Mouse (Mus musculus): ENCODE data around the gene Cdh23. TPM values are rescaled to one million over a fixed set of nuclear protein-coding genes. Genes with fewer than 3 reads are reported as not detected.

Cdh23 gene
- total and polyA plus RNA-seq, 2 experiments from 2014 or later = 0.23 TPM

GRCm38 (mm10) chr10:60418137-60418536, 278.2 kb downstream of the Cdh23 start:
- no peak for ATAC-seq (ENCODE audit: insufficient read depth, low read depth)
- Histone ChIP-seq H3K9me3 (replicated peaks; ENCODE audit: control insufficient read depth, low read length) (no peaks in the 10 kb centered on the region), H3K9ac (replicated peaks; ENCODE audit: low read depth, low read length) (no peak overlapping the region), H3K4me2 (ENCODE audit: low read depth, low read length) (no peak overlapping the region), H3K36me3 (replicated peaks; ENCODE audit: control insufficient read depth, insufficient read depth, low read length) (no peaks in the 10 kb centered on the region), H3K4me1 (ENCODE audit: control insufficient read depth, insufficient read depth) (no peaks in the 10 kb centered on the region), H3K27me3 (ENCODE audit: control insufficient read depth, insufficient read depth, low read length) (0 out of 2 replicates have a peak, but pooled peaks cover 8% of the 10 kb centered on the region), H3K4me3 (ENCODE audit: low read depth, low read length) (no peak overlapping the region), H3K27ac (ENCODE audit: low read depth) (no peak overlapping the region)
- peak; percentile 59 for DNase-seq (ENCODE audit: low spot score)
- WGBS = 15% methylated on average over 3 of the region's 3 CpGs
- TF ChIP-seq EP300 (IDR thresholded peaks at IDR 0.05; ENCODE audit: low read depth) = no peak
- TF ChIP-seq CTCF (IDR thresholded peaks at IDR 0.05; ENCODE audit: low read depth) = peak; percentile 76

- Histone ChIP-seq H3K27ac (ENCODE audit: low read depth) (no peak overlapping the region), H3K9ac (replicated peaks; ENCODE audit: low read depth, low read length) (no peak overlapping the region), H3K27me3 (ENCODE audit: control insufficient read depth, insufficient read depth, low read length) (0 out of 2 replicates have a peak, but pooled peaks cover 8% of the 10 kb centered on the region), H3K4me1 (ENCODE audit: control insufficient read depth, insufficient read depth) (no peaks in the 10 kb centered on the region), H3K4me2 (ENCODE audit: low read depth, low read length) (no peak overlapping the region), H3K4me3 (ENCODE audit: low read depth, low read length) (no peak overlapping the region), H3K36me3 (replicated peaks; ENCODE audit: control insufficient read depth, insufficient read depth, low read length) (no peaks in the 10 kb centered on the region), H3K9me3 (replicated peaks; ENCODE audit: control insufficient read depth, low read length) (no peaks in the 10 kb centered on the region)
- TF ChIP-seq EP300 (IDR thresholded peaks at IDR 0.05; ENCODE audit: low read depth) (no peak), CTCF (IDR thresholded peaks at IDR 0.05; ENCODE audit: low read depth) (no peak)
- DNase-seq (ENCODE audit: low spot score) = no peak
- WGBS = 83% methylated on average over 2 of the region's 2 CpGs
- ATAC-seq (ENCODE audit: insufficient read depth, low read depth) = no peak
Measured at GRCm38 (mm10) chr10:60417041-60417440, 279.2 kb downstream of the Cdh23 start.

GRCm38 (mm10) chr10:60413756-60414155, 282.5 kb downstream of the Cdh23 start:
- ATAC-seq (ENCODE audit: insufficient read depth, low read depth) = no peak

GRCm38 (mm10) chr10:60411794-60412193, 284.5 kb downstream of the Cdh23 start:
- ATAC-seq (ENCODE audit: insufficient read depth, low read depth) = no peak
- Histone ChIP-seq H3K27ac (ENCODE audit: low read depth) (no peak overlapping the region), H3K9me3 (replicated peaks; ENCODE audit: control insufficient read depth, low read length) (no peaks in the 10 kb centered on the region), H3K9ac (replicated peaks; ENCODE audit: low read depth, low read length) (no peak overlapping the region), H3K4me3 (ENCODE audit: low read depth, low read length) (no peak overlapping the region), H3K4me2 (ENCODE audit: low read depth, low read length) (no peak overlapping the region), H3K36me3 (replicated peaks; ENCODE audit: control insufficient read depth, insufficient read depth, low read length) (no peaks in the 10 kb centered on the region), H3K27me3 (ENCODE audit: control insufficient read depth, insufficient read depth, low read length) (peaks cover 34% of the 10 kb centered on the region), H3K4me1 (ENCODE audit: control insufficient read depth, insufficient read depth) (no peaks in the 10 kb centered on the region)
- WGBS = 13% methylated on average over 5 of the region's 5 CpGs
- no peak for TF ChIP-seq EP300 (IDR thresholded peaks at IDR 0.05; ENCODE audit: low read depth)
- TF ChIP-seq CTCF (IDR thresholded peaks at IDR 0.05; ENCODE audit: low read depth) = peak; percentile 55
- DNase-seq (ENCODE audit: low spot score) = peak; percentile 21

More at GRCm38 (mm10) chr10:60413756-60414155, 282.5 kb downstream of the Cdh23 start:
- H3K27ac ChIP-seq (ENCODE audit: low read depth) = no peak overlapping the region
- 73% methylated on average over 2 of the region's 2 CpGs for WGBS
- DNase-seq (ENCODE audit: low spot score) = no peak
- H3K27me3 ChIP-seq (ENCODE audit: control insufficient read depth, insufficient read depth, low read length) = peaks cover 21% of the 10 kb centered on the region
- no peak overlapping the region for H3K4me2 ChIP-seq (ENCODE audit: low read depth, low read length)
- H3K36me3 ChIP-seq (replicated peaks; ENCODE audit: control insufficient read depth, insufficient read depth, low read length) = no peaks in the 10 kb centered on the region
- H3K4me1 ChIP-seq (ENCODE audit: control insufficient read depth, insufficient read depth) = no peaks in the 10 kb centered on the region
- no peaks in the 10 kb centered on the region for H3K9me3 ChIP-seq (replicated peaks; ENCODE audit: control insufficient read depth, low read length)
- no peak overlapping the region for H3K4me3 ChIP-seq (ENCODE audit: low read depth, low read length)
- H3K9ac ChIP-seq (replicated peaks; ENCODE audit: low read depth, low read length) = no peak overlapping the region
- TF ChIP-seq CTCF (IDR thresholded peaks at IDR 0.05; ENCODE audit: low read depth) (no peak), EP300 (IDR thresholded peaks at IDR 0.05; ENCODE audit: low read depth) (no peak)

- no peaks in the 10 kb centered on the region for H3K36me3 ChIP-seq (replicated peaks; ENCODE audit: control insufficient read depth, insufficient read depth, low read length)
- H3K27me3 ChIP-seq (ENCODE audit: control insufficient read depth, insufficient read depth, low read length) = peaks cover 27% of the 10 kb centered on the region
- no peak overlapping the region for H3K27ac ChIP-seq (ENCODE audit: low read depth)
- DNase-seq (ENCODE audit: low spot score) (peak; percentile 16), ATAC-seq (ENCODE audit: insufficient read depth, low read depth) (no peak)
- no peak overlapping the region for H3K9ac ChIP-seq (replicated peaks; ENCODE audit: low read depth, low read length)
- no peaks in the 10 kb centered on the region for H3K9me3 ChIP-seq (replicated peaks; ENCODE audit: control insufficient read depth, low read length)
- 4% methylated on average over 5 of the region's 5 CpGs for WGBS
- no peak overlapping the region for H3K4me3 ChIP-seq (ENCODE audit: low read depth, low read length)
- no peak for TF ChIP-seq EP300 (IDR thresholded peaks at IDR 0.05; ENCODE audit: low read depth)
- peak; percentile 94 for TF ChIP-seq CTCF (IDR thresholded peaks at IDR 0.05; ENCODE audit: low read depth)
- H3K4me2 ChIP-seq (ENCODE audit: low read depth, low read length) = no peak overlapping the region
- 0 out of 2 replicates have a peak, but pooled peaks cover 4% of the 10 kb centered on the region for H3K4me1 ChIP-seq (ENCODE audit: control insufficient read depth, insufficient read depth)
Measured at GRCm38 (mm10) chr10:60407831-60408230, 288.5 kb downstream of the Cdh23 start.

Data from heart, postnatal 0 days (tissue).